Mouse (Mus musculus) T-helper 1 cell (primary cell): ENCODE data around the gene Slc16a12.
"Not testable (repeated sequence)": the region's sequence is repeated elsewhere in the genome, so short reads cannot be mapped to it uniquely, and the experiment has no call there.

Experiments
- in situ Hi-C: fragments of 300-600 bp; cut with MboI, MseI; formaldehyde crosslinking; loops from one replicate; pipeline ENCODE4 v1.15.1; 2025; ENCODE audit warnings: high pct_unique_total_duplicates

Slc16a12 gene

GRCm38 (mm10) chr19:34678428-34678827, 68.7 kb downstream of the Slc16a12 start:
- in situ Hi-C loops, result loop anchor here (5.0 kb wide), 1 partner anchor 239 kb away; no protein-coding TSS in a partner anchor

GRCm38 (mm10) chr19:34673476-34673875, 73.6 kb downstream of the Slc16a12 start:
- in situ Hi-C loops, result no loop called here

GRCm38 (mm10) chr19:34666127-34666526, 81.0 kb downstream of the Slc16a12 start:
- in situ Hi-C loops, result loop anchor here (10.0 kb wide), 1 partner anchor 121 kb away; no protein-coding TSS in a partner anchor

- in situ Hi-C loops, result loop anchor here (10.0 kb wide), 1 partner anchor 118 kb away; no protein-coding TSS in a partner anchor
Measured at GRCm38 (mm10) chr19:34662740-34663139, 84.3 kb downstream of the Slc16a12 start.

GRCm38 (mm10) chr19:34662067-34662507, 85.0 kb downstream of the Slc16a12 start:
- in situ Hi-C loops, result loop anchor here (10.0 kb wide), 1 partner anchor 117 kb away; no protein-coding TSS in a partner anchor

- in situ Hi-C loops, result loop anchor here (10.0 kb wide), 1 partner anchor 322 kb away; no protein-coding TSS in a partner anchor
Measured at GRCm38 (mm10) chr19:34656511-34657298, 90.4 kb downstream of the Slc16a12 start.

GRCm38 (mm10) chr19:34655227-34655805, 91.8 kb downstream of the Slc16a12 start:
- in situ Hi-C loops, result loop anchor here (10.0 kb wide), 1 partner anchor 321 kb away; no protein-coding TSS in a partner anchor

GRCm38 (mm10) chr19:34650997-34651396, 96.1 kb downstream of the Slc16a12 start:
- in situ Hi-C loops, result loop anchor here (10.0 kb wide), 1 partner anchor 316 kb away; no protein-coding TSS in a partner anchor

- in situ Hi-C loops, result loop anchor here (10.0 kb wide), 1 partner anchor 315 kb away; no protein-coding TSS in a partner anchor
Measured at GRCm38 (mm10) chr19:34650276-34650675, 96.8 kb downstream of the Slc16a12 start.

- in situ Hi-C loops, result not testable (repeated sequence)
Measured at GRCm38 (mm10) chr19:34647630-34648029, 99.5 kb downstream of the Slc16a12 start.

GRCm38 (mm10) chr19:34642616-34643015, 104.5 kb downstream of the Slc16a12 start:
- in situ Hi-C loops, result no loop called here

GRCm38 (mm10) chr19:34640623-34641022, 106.5 kb downstream of the Slc16a12 start, which contains the start of the genes Ifit1bl2 and Ifit1:
Gene Ifit1bl2, minus strand, starts transcription at chr19:34640743.
Gene Ifit1, plus strand, starts transcription at chr19:34640871.
- in situ Hi-C loops, result no loop called here

- in situ Hi-C loops, result loop anchor here (5.0 kb wide), 1 partner anchor 85 kb away; the partner anchor contains the start of gene Ifit2
Measured at GRCm38 (mm10) chr19:34636933-34637557, 110.0 kb downstream of the Slc16a12 start.

GRCm38 (mm10) chr19:34633484-34633883, 113.6 kb downstream of the Slc16a12 start:
- in situ Hi-C loops, result no loop called here

GRCm38 (mm10) chr19:34631487-34631886, 115.6 kb downstream of the Slc16a12 start:
- in situ Hi-C loops, result no loop called here

GRCm38 (mm10) chr19:34627496-34627895, 119.6 kb downstream of the Slc16a12 start:
- in situ Hi-C loops, result no loop called here

GRCm38 (mm10) chr19:34624663-34625062, 122.4 kb downstream of the Slc16a12 start:
- in situ Hi-C loops, result no loop called here

GRCm38 (mm10) chr19:34623781-34624180, 123.3 kb downstream of the Slc16a12 start:
- in situ Hi-C loops, result no loop called here

GRCm38 (mm10) chr19:34620871-34621270, 126.2 kb downstream of the Slc16a12 start:
- in situ Hi-C loops, result no loop called here
